In genomic region chr12:112576341-112576740, GRCm38 (mm10) we compare ENCODE assay signal across 9 mouse cellular contexts. TPM values are rescaled to one million over a fixed set of nuclear protein-coding genes. Genes with fewer than 3 reads are reported as not detected.
A peak's percentile ranks its signal among the peaks of the same experiment; 100 is the strongest.
DNase-seq lines count a peak whose midpoint lies in the region; ATAC-seq lines count a peak whose summit lies in the region.
"Had no signal": no experiment of that assay in that cellular context is flagged by ENCODE, and none has a peak within 500 bp of the region (broad histone marks: within the 10 kb centered on the region; RNA-seq: fewer than 3 reads in every experiment).

No protein-coding gene starts in this region.

- no peaks in the 10 kb centered on the region for H3K27me3 ChIP-seq in heart, embryonic 13.5 days (replicated peaks)
- no peaks in the 10 kb centered on the region for H3K27me3 ChIP-seq in liver, embryonic 13.5 days

- H3K4me1 ChIP-seq in heart, embryonic 13.5 days, result peaks cover 51% of the 10 kb centered on the region
- H3K4me1 ChIP-seq in liver, embryonic 13.5 days (replicated peaks), result peaks cover 39% of the 10 kb centered on the region

- peak overlapping the region; percentile 48 for H3K4me2 ChIP-seq in heart, embryonic 13.5 days
- H3K4me2 ChIP-seq in liver, embryonic 13.5 days, result no peak overlapping the region

- 26% methylated on average over 6 of the region's 6 CpGs for WGBS in heart, embryonic 13.5 days
- WGBS in liver, embryonic 13.5 days (ENCODE audit: insufficient replicate concordance), result 46% methylated on average over 6 of the region's 6 CpGs

- H3K4me3 ChIP-seq in heart, embryonic 13.5 days, result no peak overlapping the region
- H3K4me3 ChIP-seq in liver, embryonic 13.5 days (replicated peaks), result no peak overlapping the region

- DNase-seq in kidney, postnatal 4 days, result peak; percentile 67 to 80
- no peak for DNase-seq in kidney, postnatal 14 days
- peak; percentile 86 for DNase-seq in NIH3T3 (ENCODE audit: low read depth)
- DNase-seq in liver, embryonic 13.5 days, result no peak
- DNase-seq in spleen, postnatal 10 days (ENCODE audit: low spot score in 2 of 2), result no peak
- no peak for DNase-seq in urinary bladder, postnatal 10 days (ENCODE audit: low spot score)

- no peaks in the 10 kb centered on the region for H3K9me3 ChIP-seq in heart, embryonic 13.5 days
- no peaks in the 10 kb centered on the region for H3K9me3 ChIP-seq in liver, embryonic 13.5 days (replicated peaks)

- peak overlapping the region; percentile 51 for H3K9ac ChIP-seq in heart, embryonic 13.5 days
- H3K9ac ChIP-seq in liver, embryonic 13.5 days, result no peak overlapping the region

- H3K36me3 ChIP-seq in heart, embryonic 13.5 days, result no peaks in the 10 kb centered on the region
- no peaks in the 10 kb centered on the region for H3K36me3 ChIP-seq in liver, embryonic 13.5 days

- ATAC-seq in heart, embryonic 13.5 days (ENCODE audit: extremely low read depth, insufficient number of reproducible peaks, low FRiP score, low TSS enrichment), result no peak
- no peak for ATAC-seq in liver, embryonic 13.5 days (ENCODE audit: low read depth)
- no peak for ATAC-seq in erythroid progenitor cell, adult 5-6 weeks (replicated peaks; ENCODE audit: low FRiP score, poor library complexity, severe bottlenecking)

- peak overlapping the region; percentile 87 for H3K27ac ChIP-seq in heart, embryonic 13.5 days (replicated peaks)
- peak overlapping the region; percentile 75 for H3K27ac ChIP-seq in liver, embryonic 13.5 days

RNA-seq across cellular contexts. Expression of gene Inf2, which starts 12.2 kb away (rescaled TPM):
- 3.2 TPM in 2 replicates for polyA plus RNA-seq in heart, embryonic 13.5 days (2015; fragmentation: Nextera tagmentation; extraction: Ambion mirVana)
- 1.4 and 2.1 TPM in 2 replicates for polyA plus RNA-seq in liver, embryonic 13.5 days (2015; fragmentation: Nextera tagmentation; extraction: Ambion mirVana)
- 2.1 and 2.2 TPM in 2 replicates for total RNA-seq in erythroid progenitor cell, adult 5-6 weeks (2015; ENCODE audit: low replicate concordance)
- total RNA-seq in erythroid progenitor cell, adult 5-6 weeks (2017; ENCODE audit: low replicate concordance), result 1.0 and 1.5 TPM in 2 replicates

RNA-seq across cellular contexts. Expression of gene Adssl1, which starts 43.5 kb away (rescaled TPM):
- 69.3 and 83.9 TPM in 2 replicates for polyA plus RNA-seq in heart, embryonic 13.5 days (2015; fragmentation: Nextera tagmentation; extraction: Ambion mirVana)
- 6.7 and 7.5 TPM in 2 replicates for polyA plus RNA-seq in liver, embryonic 13.5 days (2015; fragmentation: Nextera tagmentation; extraction: Ambion mirVana)
- total RNA-seq in erythroid progenitor cell, adult 5-6 weeks (2015; ENCODE audit: low replicate concordance), result 16.8 and 26.3 TPM in 2 replicates
- 2.0 and 14.9 TPM in 2 replicates for total RNA-seq in erythroid progenitor cell, adult 5-6 weeks (2017; ENCODE audit: low replicate concordance)

RNA-seq across cellular contexts. Expression of gene Tmem179, which starts 59.8 kb away (rescaled TPM):
- polyA plus RNA-seq in heart, embryonic 13.5 days (2015; fragmentation: Nextera tagmentation; extraction: Ambion mirVana), result 0.62 and 0.70 TPM in 2 replicates
- 0.07 and 0.10 TPM in 2 replicates for polyA plus RNA-seq in liver, embryonic 13.5 days (2015; fragmentation: Nextera tagmentation; extraction: Ambion mirVana)
- total RNA-seq in erythroid progenitor cell, adult 5-6 weeks (2015; ENCODE audit: low replicate concordance), result not detected in 2 replicates
- not detected in 2 replicates for total RNA-seq in erythroid progenitor cell, adult 5-6 weeks (2017; ENCODE audit: low replicate concordance)
- total RNA-seq: hematopoietic stem cell, adult 5-6 weeks had no signal

Comparison
In these comparisons a context has a peak if more than half of its experiments do, and no peak if none do; other contexts are left out.
1. DNase-seq: peak in kidney, postnatal 4 days (2 of 2) and NIH3T3 (single experiment); none in kidney, postnatal 14 days (single experiment), liver, embryonic 13.5 days (single experiment), spleen, postnatal 10 days (0 of 2) and urinary bladder, postnatal 10 days (single experiment).